ENCODE assay signal across 20 mouse cellular contexts in genomic region chr16:44547976-44548375, GRCm38 (mm10).
"Had no signal": no experiment of that assay in that cellular context is flagged by ENCODE, and none has a peak within 500 bp of the region (broad histone marks: within the 10 kb centered on the region; RNA-seq: fewer than 3 reads in every experiment).

No protein-coding gene starts in this region.

- DNase-seq: kidney, postnatal 25 days; layer of hippocampus, adult 9-11 months; liver, postnatal 0 days; lung, embryonic 14.5 days; lung, postnatal 36 days; retina, postnatal 1 day; right cerebral cortex, postnatal 25 days; spleen, adult 18-20 months; thymus, adult 18-20 months; thymus, postnatal 36 days had no signal

- ATAC-seq: liver, postnatal 0 days; lung, postnatal 0 days; midbrain, embryonic 13.5 days; midbrain, embryonic 16.5 days had no signal

- H3K4me3 ChIP-seq: layer of hippocampus, adult 2 months; megakaryocyte, embryonic 14.5 days; midbrain, embryonic 10.5 days; midbrain, embryonic 13.5 days; myocyte; neural tube, embryonic 13.5 days had no signal

- H3K4me2 ChIP-seq: lung, embryonic 14.5 days; midbrain, embryonic 13.5 days; neural tube, embryonic 13.5 days had no signal

- H3K36me3 ChIP-seq: neural tube, embryonic 13.5 days had no signal

- H3K27ac ChIP-seq: kidney, postnatal 0 days; layer of hippocampus, adult 2 months; liver, embryonic 14.5 days; midbrain, embryonic 10.5 days; midbrain, embryonic 13.5 days; neural tube, embryonic 13.5 days had no signal

- H3K27me3 ChIP-seq: midbrain, embryonic 13.5 days; neural tube, embryonic 13.5 days had no signal

- H3K9me3 ChIP-seq: midbrain, embryonic 10.5 days; midbrain, embryonic 13.5 days; neural tube, embryonic 13.5 days had no signal

- H3K9ac ChIP-seq: liver, embryonic 14.5 days; liver, postnatal 0 days; lung, embryonic 14.5 days; midbrain, embryonic 13.5 days; neural tube, embryonic 13.5 days had no signal
